Mouse (Mus musculus): ENCODE data around the gene Podn. TPM values are rescaled to one million over a fixed set of nuclear protein-coding genes. Genes with fewer than 3 reads are reported as not detected.
A peak's percentile ranks its signal among the peaks of the same experiment; 100 is the strongest.

The Podn gene
- polyA plus RNA-seq, 1 experiment from 2014 or later = 0.05 TPM

DNA sequence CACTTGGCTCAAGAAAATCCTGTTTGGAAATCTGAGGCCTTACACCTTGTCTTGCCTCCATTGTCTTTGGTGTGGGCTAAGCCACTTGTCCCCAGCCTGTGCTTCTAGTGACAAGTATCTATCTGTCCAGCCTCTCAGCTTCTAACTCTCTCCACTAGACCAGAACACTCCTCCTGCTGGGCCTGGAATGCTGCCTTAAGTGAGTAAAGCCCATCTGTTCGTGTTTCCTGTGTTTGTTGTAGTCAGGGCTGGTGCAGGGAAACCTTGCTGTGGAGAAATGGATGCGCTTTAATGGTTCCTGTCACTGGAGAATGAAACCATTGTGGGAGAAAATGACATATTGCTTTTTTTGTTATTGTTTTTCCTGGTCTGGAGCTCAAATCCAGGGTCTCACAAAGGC is 116.7 kb downstream of the Podn start:
- H3K4me2 ChIP-seq = no peak overlapping the region
- no peak overlapping the region for H3K9ac ChIP-seq
- no peaks in the 10 kb centered on the region for H3K36me3 ChIP-seq
- ATAC-seq (ENCODE audit: extremely low read depth, insufficient number of reproducible peaks, low FRiP score, low TSS enrichment) = no peak
- peaks cover 16% of the 10 kb centered on the region for H3K4me1 ChIP-seq
- no peaks in the 10 kb centered on the region for H3K9me3 ChIP-seq
- peaks cover 19% of the 10 kb centered on the region for H3K27me3 ChIP-seq (replicated peaks)
- H3K27ac ChIP-seq (replicated peaks) = no peak overlapping the region
- WGBS = 41% methylated on average over 2 of the region's 2 CpGs
- H3K4me3 ChIP-seq = no peak overlapping the region

DNA sequence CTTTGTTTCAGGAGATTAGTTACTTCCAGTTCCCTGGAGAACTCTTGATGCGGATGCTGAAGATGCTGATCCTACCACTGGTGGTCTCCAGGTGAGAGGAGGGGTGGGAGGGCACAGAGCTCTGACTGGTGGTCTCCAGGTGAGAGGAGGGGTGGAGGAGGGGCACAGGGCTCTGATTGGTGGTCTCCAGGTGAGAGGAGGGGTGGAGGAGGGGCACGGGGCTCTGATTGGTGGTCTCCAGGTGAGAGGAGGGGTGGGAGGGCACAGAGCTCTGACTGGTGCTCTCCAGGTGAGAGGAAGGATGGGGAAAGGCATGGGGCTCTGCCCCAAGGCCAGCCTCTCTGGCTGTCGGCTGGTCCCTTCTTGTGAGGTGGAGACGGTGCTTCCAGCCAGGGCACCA is 118.7 kb downstream of the Podn start:
- H3K9me3 ChIP-seq = no peaks in the 10 kb centered on the region
- WGBS = 49% methylated on average over 4 of the region's 4 CpGs
- no peak for ATAC-seq (ENCODE audit: extremely low read depth, insufficient number of reproducible peaks, low FRiP score, low TSS enrichment)
- no peak overlapping the region for H3K4me2 ChIP-seq
- no peak overlapping the region for H3K9ac ChIP-seq
- H3K36me3 ChIP-seq = no peaks in the 10 kb centered on the region
- H3K27me3 ChIP-seq (replicated peaks) = peaks cover 19% of the 10 kb centered on the region
- no peak overlapping the region for H3K27ac ChIP-seq (replicated peaks)
- H3K4me1 ChIP-seq = peaks cover 16% of the 10 kb centered on the region
- no peak overlapping the region for H3K4me3 ChIP-seq

DNA sequence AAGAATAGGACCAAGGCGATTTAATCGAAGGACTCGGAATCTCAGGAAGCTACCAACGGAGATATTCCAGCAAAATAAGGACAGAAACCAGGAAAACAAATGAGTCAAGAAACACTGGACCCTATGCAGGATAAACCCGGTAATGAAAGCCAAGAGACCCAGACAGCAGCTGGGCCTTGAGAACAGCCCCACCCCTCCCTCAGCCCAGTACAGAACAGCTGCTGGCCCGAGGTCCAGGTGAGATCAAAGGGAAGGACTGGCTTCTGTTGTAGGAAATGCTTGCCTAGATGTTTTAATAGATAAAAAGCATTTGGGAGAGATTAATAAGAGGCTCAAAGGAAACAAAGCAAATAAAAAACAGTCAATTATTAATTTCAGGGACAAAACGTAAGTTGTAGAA is 121.2 kb downstream of the Podn start:
- no peaks in the 10 kb centered on the region for H3K36me3 ChIP-seq
- H3K4me3 ChIP-seq = no peak overlapping the region
- whole genome bisulfite sequencing = 74% methylated on average over 7 of the region's 7 CpGs
- no peak for ATAC-seq (ENCODE audit: extremely low read depth, insufficient number of reproducible peaks, low FRiP score, low TSS enrichment)
- H3K27me3 ChIP-seq (replicated peaks) = peaks cover 19% of the 10 kb centered on the region
- H3K27ac ChIP-seq (replicated peaks) = no peak overlapping the region
- H3K4me2 ChIP-seq = no peak overlapping the region
- no peak overlapping the region for H3K9ac ChIP-seq
- H3K4me1 ChIP-seq = peaks cover 8% of the 10 kb centered on the region
- H3K9me3 ChIP-seq = no peaks in the 10 kb centered on the region

DNA sequence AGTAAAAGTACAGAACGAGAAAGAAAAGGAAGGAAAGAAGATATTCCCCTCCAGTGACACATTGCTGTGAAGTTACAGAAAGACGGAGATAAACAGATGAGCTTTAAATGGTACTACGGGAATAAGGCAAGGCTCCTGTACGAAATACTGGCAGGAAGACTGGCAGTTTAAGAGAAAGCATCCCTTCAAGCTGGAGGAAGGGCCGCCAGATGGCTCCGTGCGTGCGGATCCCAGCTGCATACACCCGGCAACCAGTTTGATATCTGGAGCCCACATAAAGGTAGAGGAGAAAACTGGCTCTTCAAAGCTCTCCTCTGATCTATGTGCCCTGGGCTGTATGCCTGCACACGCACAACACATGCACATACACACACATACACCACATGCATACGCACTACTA is 121.7 kb downstream of the Podn start:
- H3K27ac ChIP-seq (replicated peaks) = no peak overlapping the region
- no peak for ATAC-seq (ENCODE audit: extremely low read depth, insufficient number of reproducible peaks, low FRiP score, low TSS enrichment)
- peaks cover 8% of the 10 kb centered on the region for H3K4me1 ChIP-seq
- H3K9me3 ChIP-seq = no peaks in the 10 kb centered on the region
- no peak overlapping the region for H3K4me2 ChIP-seq
- H3K27me3 ChIP-seq (replicated peaks) = peaks cover 19% of the 10 kb centered on the region
- no peaks in the 10 kb centered on the region for H3K36me3 ChIP-seq
- 77% methylated on average over 11 of the region's 11 CpGs for WGBS
- no peak overlapping the region for H3K9ac ChIP-seq
- H3K4me3 ChIP-seq = no peak overlapping the region

DNA sequence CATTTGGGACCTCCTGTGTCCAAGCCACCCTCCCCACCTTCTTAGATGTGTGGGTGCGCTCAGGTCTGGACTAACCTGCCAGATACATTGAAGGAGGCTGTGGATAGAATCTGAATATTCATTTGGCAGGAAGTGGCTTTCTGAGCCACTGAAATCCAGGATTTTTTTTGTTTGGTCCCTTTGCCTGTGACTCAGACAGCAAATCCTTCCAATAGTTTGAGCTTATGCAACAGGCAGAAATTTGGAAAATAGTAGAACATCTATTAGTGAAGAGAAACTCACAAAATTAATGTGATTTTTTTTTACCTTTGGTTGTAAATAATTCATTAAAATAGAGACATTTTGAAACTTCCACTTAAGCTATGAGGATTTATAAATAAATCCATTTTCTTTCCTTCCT is 125.1 kb downstream of the Podn start:
- Histone ChIP-seq H3K4me3 (no peak overlapping the region), H3K27me3 (replicated peaks) (peaks cover 21% of the 10 kb centered on the region), H3K27ac (replicated peaks) (no peak overlapping the region), H3K9ac (no peak overlapping the region), H3K4me2 (no peak overlapping the region), H3K4me1 (peaks cover 10% of the 10 kb centered on the region; the same call in 1 of the 2 replicates), H3K9me3 (no peaks in the 10 kb centered on the region), H3K36me3 (no peaks in the 10 kb centered on the region)
- no peak for ATAC-seq (ENCODE audit: extremely low read depth, insufficient number of reproducible peaks, low FRiP score, low TSS enrichment)
- WGBS = 89% methylated on average over 1 of the region's 1 CpGs

DNA sequence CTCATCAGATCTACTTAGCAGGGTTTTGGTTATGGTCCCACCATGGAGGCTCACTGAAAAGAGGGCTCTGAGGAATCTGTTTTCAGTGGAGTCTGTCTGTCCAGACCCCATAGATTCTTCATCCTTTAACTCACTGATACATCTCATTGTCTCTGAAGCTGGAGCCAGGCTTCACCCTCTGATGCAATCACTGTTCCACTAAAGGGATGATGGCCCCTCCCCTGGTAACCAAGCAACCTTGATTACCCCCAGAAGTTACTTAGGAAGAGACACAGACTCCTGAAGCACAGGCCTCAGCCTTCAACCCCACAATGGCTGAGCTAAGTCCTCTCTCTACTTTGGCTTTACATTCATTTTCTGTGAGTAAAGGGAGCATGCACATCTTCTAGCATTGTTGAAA is 126.5 kb downstream of the Podn start:
- Histone ChIP-seq H3K27ac (replicated peaks) (no peak overlapping the region), H3K9me3 (no peaks in the 10 kb centered on the region), H3K4me2 (no peak overlapping the region), H3K4me1 (peaks cover 10% of the 10 kb centered on the region; the same call in 1 of the 2 replicates), H3K36me3 (no peaks in the 10 kb centered on the region), H3K4me3 (no peak overlapping the region), H3K27me3 (replicated peaks) (peaks cover 13% of the 10 kb centered on the region), H3K9ac (no peak overlapping the region)
- ATAC-seq (ENCODE audit: extremely low read depth, insufficient number of reproducible peaks, low FRiP score, low TSS enrichment) = no peak

DNA sequence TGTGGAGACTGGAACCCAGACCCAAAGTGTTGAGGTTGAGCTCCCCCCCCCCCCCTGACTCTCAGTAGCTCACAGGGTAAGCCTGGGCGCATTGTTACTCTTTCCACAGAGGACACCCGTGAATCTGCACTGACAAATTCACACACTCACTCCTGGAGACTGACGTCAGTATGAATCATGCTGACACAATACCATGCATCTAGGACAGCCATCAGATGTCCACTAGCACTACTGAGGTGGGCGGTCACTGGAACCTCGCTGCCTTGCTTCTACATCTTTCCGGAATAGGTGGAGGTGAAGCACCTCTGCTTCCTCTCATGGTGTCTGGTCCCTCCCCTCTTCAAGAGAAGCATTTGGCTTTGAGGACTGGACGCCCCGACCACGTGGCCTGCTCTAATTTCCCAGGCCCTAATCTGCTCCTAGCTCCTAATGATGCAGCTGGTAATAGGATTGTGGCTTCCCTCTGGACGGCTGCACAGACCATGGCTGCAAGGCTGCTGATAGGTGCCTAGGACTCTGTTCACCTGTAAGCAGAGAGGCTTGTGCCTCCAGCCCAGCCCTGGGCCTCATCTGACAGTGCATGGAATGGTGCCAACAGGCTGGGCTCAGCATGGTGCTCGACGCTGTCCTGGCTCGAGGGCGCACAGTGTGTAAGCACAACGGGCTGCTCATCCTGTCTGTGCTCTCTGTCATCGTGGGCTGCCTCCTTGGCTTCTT is 128.1 kb downstream of the Podn start, which contains the start of gene Slc1a7:
Slc1a7 (plus strand) TSS at position 367 of the 717 bp plus-strand sequence.
- ATAC-seq (ENCODE audit: extremely low read depth, insufficient number of reproducible peaks, low FRiP score, low TSS enrichment) = 0 out of 2 replicates have a peak, but pooled peaks have one; percentile 19
- Histone ChIP-seq H3K9ac (no peak within 1 kb of the TSS), H3K9me3 (no peaks in the 10 kb centered on the region), H3K36me3 (no peaks in the 10 kb centered on the region), H3K4me2 (no peak within 1 kb of the TSS), H3K27me3 (replicated peaks) (peaks cover 13% of the 10 kb centered on the region), H3K27ac (replicated peaks) (no peak within 1 kb of the TSS), H3K4me3 (no peak within 1 kb of the TSS), H3K4me1 (peaks cover 14% of the 10 kb centered on the region)
- 65% methylated on average over 16 of the region's 16 CpGs for WGBS

DNA sequence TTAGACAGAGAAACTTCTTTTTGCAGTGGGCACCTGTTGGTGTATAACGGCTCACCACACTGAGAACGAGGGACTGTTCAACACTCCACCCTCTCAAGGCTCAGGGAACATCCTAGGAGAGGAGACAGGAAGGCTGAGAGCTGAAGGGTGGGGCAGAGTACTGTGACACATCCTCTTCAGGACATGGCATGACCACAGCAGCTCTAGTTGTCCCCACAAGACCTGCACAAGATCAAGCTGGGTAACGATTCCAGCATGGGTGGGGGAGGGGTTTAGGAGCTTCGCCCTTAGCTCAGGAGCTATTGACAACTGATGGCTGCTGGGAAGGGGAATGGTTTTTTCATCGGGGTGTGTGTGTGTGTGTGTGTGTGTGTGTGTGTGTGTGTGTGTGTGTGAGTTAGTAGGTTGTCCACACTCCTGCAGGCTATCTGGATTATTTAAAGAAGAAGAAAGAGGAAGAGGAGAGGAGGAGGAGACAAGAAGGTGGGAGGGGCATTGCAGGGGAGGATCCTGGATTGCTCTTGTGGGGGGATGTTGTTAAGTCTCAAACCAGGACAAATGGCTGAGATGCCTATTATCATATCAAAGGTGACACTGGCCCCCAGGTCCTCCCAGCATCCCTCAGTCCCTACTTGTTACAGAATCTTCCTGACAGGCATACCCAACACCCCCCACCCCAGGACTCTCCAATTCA is 129.7 kb downstream of the Podn start:
- Histone ChIP-seq H3K9ac (no peak overlapping the region), H3K4me2 (no peak overlapping the region), H3K27me3 (replicated peaks) (peaks cover 13% of the 10 kb centered on the region), H3K4me3 (no peak overlapping the region), H3K27ac (replicated peaks) (no peak overlapping the region), H3K4me1 (peaks cover 28% of the 10 kb centered on the region), H3K36me3 (no peaks in the 10 kb centered on the region), H3K9me3 (no peaks in the 10 kb centered on the region)
- no peak for ATAC-seq (ENCODE audit: extremely low read depth, insufficient number of reproducible peaks, low FRiP score, low TSS enrichment)
- 33% methylated on average over 5 of the region's 5 CpGs for WGBS

Small RNAs within 50 kb of the gene (microRNA-seq; reads per million reads assigned to microRNA genes)
- not detected for gene Mir6397

Other genes with a start within 250 kb of the Podn start
- gene Magoh, start 216.7 kb downstream of the Podn start, polyA plus RNA-seq (2015; fragmentation: Nextera tagmentation; extraction: Ambion mirVana) = 94.1 and 99.9 TPM in 2 replicates
- 95.3 and 101 TPM in 2 replicates for gene 0610037L13Rik, start 206.6 kb downstream of the Podn start, polyA plus RNA-seq (2015; fragmentation: Nextera tagmentation; extraction: Ambion mirVana)
- 53.4 and 59.3 TPM in 2 replicates for gene Cpt2, start 172.8 kb downstream of the Podn start, polyA plus RNA-seq (2015; fragmentation: Nextera tagmentation; extraction: Ambion mirVana)
- gene Slc1a7, start 128.1 kb downstream of the Podn start, polyA plus RNA-seq (2015; fragmentation: Nextera tagmentation; extraction: Ambion mirVana) = not detected in 2 replicates
- gene Scp2, start 48.6 kb upstream of the Podn start, polyA plus RNA-seq (2015; fragmentation: Nextera tagmentation; extraction: Ambion mirVana) = 169 and 185 TPM in 2 replicates
- gene Echdc2, start 69.0 kb upstream of the Podn start, polyA plus RNA-seq (2015; fragmentation: Nextera tagmentation; extraction: Ambion mirVana) = 18.5 and 21.1 TPM in 2 replicates
- 0.08 TPM in 2 replicates for gene Zyg11a, start 121.6 kb upstream of the Podn start, polyA plus RNA-seq (2015; fragmentation: Nextera tagmentation; extraction: Ambion mirVana)
- 6.3 and 6.6 TPM in 2 replicates for gene Zyg11b, start 204.7 kb upstream of the Podn start, polyA plus RNA-seq (2015; fragmentation: Nextera tagmentation; extraction: Ambion mirVana)
- 37.1 and 41.6 TPM in 2 replicates for gene Coa7, start 231.7 kb upstream of the Podn start, polyA plus RNA-seq (2015; fragmentation: Nextera tagmentation; extraction: Ambion mirVana)

All from heart, embryonic 13.5 days (tissue).